Mouse (Mus musculus) heart, embryonic 12.5 days (tissue): Measurements from ENCODE around the gene Xrcc6. TPM values are rescaled to one million over a fixed set of nuclear protein-coding genes. Genes with fewer than 3 reads are reported as not detected.

Experiments
- ATAC-seq: fragments of 200-750 bp; cut with Nextera tagmentation; 2 replicates; pipeline ENCODE4 v1.8.0; 2017; ENCODE audit warnings: moderate TSS enrichment, moderate library complexity; ENCODE audit not compliant: insufficient number of reproducible peaks, low FRiP score
- H3K27ac ChIP-seq: fragments of 300-500 bp; sonication (generic); 2 replicates; pipeline ENCODE4 v1.5.1; 2016; ENCODE audit warnings: mild to moderate bottlenecking, moderate library complexity; ENCODE audit not compliant: poor library complexity, severe bottlenecking
- H3K27me3 ChIP-seq: fragments of 300-500 bp; sonication (generic); replicated peaks from 2 replicates; pipeline ENCODE4 v1.6.1; 2016; ENCODE audit warnings: mild to moderate bottlenecking, moderate library complexity
- H3K36me3 ChIP-seq: fragments of 300-500 bp; sonication (generic); 2 replicates; pipeline ENCODE4 v1.6.1; 2016; ENCODE audit warnings: mild to moderate bottlenecking, moderate library complexity
- H3K4me1 ChIP-seq: fragments of 300-500 bp; sonication (generic); replicated peaks from 2 replicates; pipeline ENCODE4 v1.6.1; 2016; ENCODE audit warnings: mild to moderate bottlenecking
- H3K4me2 ChIP-seq: fragments of 300-500 bp; sonication (generic); 2 replicates; pipeline ENCODE4 v1.6.1; 2016; ENCODE audit warnings: mild to moderate bottlenecking, moderate library complexity
- H3K4me3 ChIP-seq: fragments of 300-500 bp; sonication (generic); 2 replicates; pipeline ENCODE4 v1.5.1; 2016; ENCODE audit warnings: mild to moderate bottlenecking
- H3K9ac ChIP-seq: fragments of 300-500 bp; sonication (generic); 2 replicates; pipeline ENCODE4 v1.6.1; 2016; ENCODE audit warnings: mild to moderate bottlenecking, moderate library complexity
- H3K9me3 ChIP-seq: fragments of 300-500 bp; sonication (generic); replicated peaks from 2 replicates; pipeline ENCODE4 v1.6.1; 2016; ENCODE audit warnings: mild to moderate bottlenecking, moderate library complexity
- WGBS: fragments of 180-500 bp; shearing (Covaris S2); methylation state at CpG from one replicate; pipeline ENCODE4 v1.1.7; 2016; 5-methylcytosine and 5-hydroxymethylcytosine counted together
- polyA plus RNA-seq: library from polyadenylated mRNA; unstranded; fragments of >200 nt; fragmentation: Nextera tagmentation; extraction: Ambion mirVana; gene quantifications from 2 replicates; pipeline ENCODE4 v1.2.1, GENCODE M21; 2016

The Xrcc6 gene
- polyA plus RNA-seq, 1 experiment from 2014 or later = 80.2 TPM

- WGBS = 13% methylated on average over 10 of the region's 10 CpGs
- Histone ChIP-seq H3K4me1 (no peaks in the 10 kb centered on the region), H3K27ac (no peak overlapping the region), H3K27me3 (peaks cover 44% of the 10 kb centered on the region), H3K4me2 (no peak overlapping the region), H3K4me3 (no peak overlapping the region), H3K9me3 (no peaks in the 10 kb centered on the region), H3K9ac (no peak overlapping the region), H3K36me3 (no peaks in the 10 kb centered on the region)
- no peak for ATAC-seq
Observed at GRCm38 (mm10) chr15:82087266-82087665, 99.6 kb downstream of the Xrcc6 start.

Other genes with a start within 250 kb of the Xrcc6 start
- 27.4 and 30.8 TPM in 2 replicates for gene Zc3h7b, start 242.8 kb upstream of the Xrcc6 start, polyA plus RNA-seq
- gene Rangap1, start 242.3 kb upstream of the Xrcc6 start, polyA plus RNA-seq = 102 and 106 TPM in 2 replicates
- gene Tef, start 185.4 kb upstream of the Xrcc6 start, polyA plus RNA-seq = 26.0 and 27.8 TPM in 2 replicates
- gene Tob2, start 129.0 kb upstream of the Xrcc6 start, polyA plus RNA-seq = 14.6 and 14.7 TPM in 2 replicates
- 88.9 and 89.3 TPM in 2 replicates for gene Phf5a, start 115.9 kb upstream of the Xrcc6 start, polyA plus RNA-seq
- 497 and 519 TPM in 2 replicates for gene Aco2, start 115.5 kb upstream of the Xrcc6 start, polyA plus RNA-seq
- 106 and 121 TPM in 2 replicates for gene Polr3h, start 61.6 kb upstream of the Xrcc6 start, polyA plus RNA-seq
- 6.2 and 6.3 TPM in 2 replicates for gene Csdc2, start 51.1 kb upstream of the Xrcc6 start, polyA plus RNA-seq
- gene Pmm1, start 26.9 kb upstream of the Xrcc6 start, polyA plus RNA-seq = 17.7 and 19.6 TPM in 2 replicates
- gene 1700029P11Rik, start 7.3 kb upstream of the Xrcc6 start, polyA plus RNA-seq = not detected in 2 replicates
- 22.8 and 24.6 TPM in 2 replicates for gene Desi1, start 46.0 kb downstream of the Xrcc6 start, polyA plus RNA-seq
- gene Snu13, start 59.8 kb downstream of the Xrcc6 start, polyA plus RNA-seq = 150 and 157 TPM in 2 replicates
- gene 4930407I10Rik, start 71.3 kb downstream of the Xrcc6 start, polyA plus RNA-seq = not detected in 2 replicates
- not detected in 2 replicates for gene Mei1, start 82.2 kb downstream of the Xrcc6 start, polyA plus RNA-seq
- 8.7 and 11.1 TPM in 2 replicates for gene Ccdc134, start 140.1 kb downstream of the Xrcc6 start, polyA plus RNA-seq
- 110 and 118 TPM in 2 replicates for gene Srebf2, start 159.3 kb downstream of the Xrcc6 start, polyA plus RNA-seq
- 0.19 and 0.35 TPM in 2 replicates for gene Shisa8, start 225.0 kb downstream of the Xrcc6 start, polyA plus RNA-seq
- gene Tnfrsf13c, start 236.5 kb downstream of the Xrcc6 start, polyA plus RNA-seq = 0.09 TPM in 1 of 2 replicates, not detected in the other